Mouse (Mus musculus): ENCODE measurements around the gene Amot.

The Amot gene

GRCm38 (mm10) chrX:145504717-145505415 lies at the start of gene Amot:
TSS of gene Amot (minus strand) at chrX:145505181.
- peak; percentile 84 for DNase-seq

- DNase-seq: no peak
Measured at GRCm38 (mm10) chrX:145545060-145545459, 40.1 kb upstream of the Amot start.

GRCm38 (mm10) chrX:145543602-145544490 lies 38.9 kb upstream of the Amot start:
- no peak for DNase-seq

- DNase-seq: no peak
Measured at GRCm38 (mm10) chrX:145541050-145541449, 36.1 kb upstream of the Amot start.

GRCm38 (mm10) chrX:145540321-145540720 lies 35.3 kb upstream of the Amot start:
- no peak for DNase-seq

GRCm38 (mm10) chrX:145529602-145530001 lies 24.6 kb upstream of the Amot start:
- DNase-seq: no peak

GRCm38 (mm10) chrX:145516322-145517066 lies 11.5 kb upstream of the Amot start:
- no peak for DNase-seq

- DNase-seq: no peak
Measured at GRCm38 (mm10) chrX:145515498-145516158, 10.6 kb upstream of the Amot start.

- no peak for DNase-seq
Measured at GRCm38 (mm10) chrX:145510675-145511074, 5.7 kb upstream of the Amot start.

GRCm38 (mm10) chrX:145505457-145506201 lies 648 bp upstream of the Amot start:
- DNase-seq: peak; percentile 68

- no peak for DNase-seq
Measured at GRCm38 (mm10) chrX:145501666-145502355, 3.2 kb downstream of the Amot start.

GRCm38 (mm10) chrX:145499101-145499500 lies 5.9 kb downstream of the Amot start:
- no peak for DNase-seq

GRCm38 (mm10) chrX:145498691-145499090 lies 6.3 kb downstream of the Amot start:
- no peak for DNase-seq

- DNase-seq: peak; percentile 5
Measured at GRCm38 (mm10) chrX:145497486-145497885, 7.5 kb downstream of the Amot start.

- DNase-seq: no peak
Measured at GRCm38 (mm10) chrX:145495381-145495780, 9.6 kb downstream of the Amot start.

- DNase-seq: no peak
Measured at GRCm38 (mm10) chrX:145490821-145491220, 14.2 kb downstream of the Amot start.

GRCm38 (mm10) chrX:145490417-145490816 lies 14.6 kb downstream of the Amot start:
- DNase-seq: no peak

- no peak for DNase-seq
Measured at GRCm38 (mm10) chrX:145489950-145490349, 15.0 kb downstream of the Amot start.

GRCm38 (mm10) chrX:145485495-145485894 lies 19.5 kb downstream of the Amot start:
- no peak for DNase-seq

- no peak for DNase-seq
Measured at GRCm38 (mm10) chrX:145483486-145484055, 21.4 kb downstream of the Amot start.

- DNase-seq: no peak
Measured at GRCm38 (mm10) chrX:145482383-145482782, 22.6 kb downstream of the Amot start.
